Comparison of ENCODE assay signal across 8 mouse cellular contexts in genomic region chr15:81925760-81926445, GRCm38 (mm10). TPM values are rescaled to one million over a fixed set of nuclear protein-coding genes. Genes with fewer than 3 reads are reported as not detected.
DNase-seq lines count a peak whose midpoint lies in the region; ATAC-seq lines count a peak whose summit lies in the region.

TSS of gene Polr3h (minus strand) at chr15:81926240.

- peak; percentile 96 for ATAC-seq in hindbrain, embryonic 15.5 days (ENCODE audit: low FRiP score, low read depth)

- peak within 1 kb of the TSS; percentile 86 for H3K27ac ChIP-seq in hindbrain, embryonic 15.5 days (replicated peaks)

- H3K36me3 ChIP-seq in hindbrain, embryonic 15.5 days, result no peaks in the 10 kb centered on the region

- peaks cover 39% of the 10 kb centered on the region for H3K4me1 ChIP-seq in hindbrain, embryonic 15.5 days (replicated peaks)

- peak within 1 kb of the TSS; percentile 83 for H3K4me2 ChIP-seq in hindbrain, embryonic 15.5 days

- H3K4me3 ChIP-seq in hindbrain, embryonic 15.5 days, result peak within 1 kb of the TSS; percentile 62

- under 1% methylated on average over 52 of the region's 54 CpGs for WGBS in hindbrain, embryonic 15.5 days

- peak; percentile 95 for DNase-seq in T-cell, adult 2 months (ENCODE audit: low spot score)
- peak; percentile 87 to 94 for DNase-seq in cerebellum, postnatal 36 days
- peak; percentile 88 to 93 for DNase-seq in frontal cortex, postnatal 36 days (ENCODE audit: low spot score in 2 of 2)
- peak; percentile 94 for DNase-seq in left cerebral cortex, adult 11 months (ENCODE audit: low spot score)
- peak; percentile 96 to 97 for DNase-seq in lung, postnatal 4 days
- peak; percentile 94 for DNase-seq in retina, postnatal 7 days (ENCODE audit: low read depth, low spot score)
- peak; percentile 68 for DNase-seq in urinary bladder, adult 2 months (ENCODE audit: low spot score)

- H3K9ac ChIP-seq in hindbrain, embryonic 15.5 days, result peak within 1 kb of the TSS; percentile 59

- H3K27me3 ChIP-seq in hindbrain, embryonic 15.5 days, result no peaks in the 10 kb centered on the region

- no peaks in the 10 kb centered on the region for H3K9me3 ChIP-seq in hindbrain, embryonic 15.5 days

RNA-seq across cellular contexts. Expression of gene Polr3h, which starts in this region (rescaled TPM):
- polyA plus RNA-seq in hindbrain, embryonic 15.5 days (2015; fragmentation: Nextera tagmentation; extraction: Ambion mirVana), result 87.3 and 92.0 TPM in 2 replicates
- polyA plus RNA-seq in urinary bladder, adult 2 months (2012; rRNA removed), result 17.2 and 17.4 TPM in 2 replicates

Comparison
In these comparisons a context has a peak if more than half of its experiments do, and no peak if none do; other contexts are left out.
1. Peak in every context shown above with its lines: DNase-seq, ATAC-seq, H3K4me3 ChIP-seq and H3K27ac ChIP-seq.